Mouse (Mus musculus): ENCODE data around the gene Wfdc5. TPM values are rescaled to one million over a fixed set of nuclear protein-coding genes. Genes with fewer than 3 reads are reported as not detected.

Gene Wfdc5
- polyA plus RNA-seq (2012; rRNA removed): 0.11 and 0.65 TPM in 2 replicates

DNA sequence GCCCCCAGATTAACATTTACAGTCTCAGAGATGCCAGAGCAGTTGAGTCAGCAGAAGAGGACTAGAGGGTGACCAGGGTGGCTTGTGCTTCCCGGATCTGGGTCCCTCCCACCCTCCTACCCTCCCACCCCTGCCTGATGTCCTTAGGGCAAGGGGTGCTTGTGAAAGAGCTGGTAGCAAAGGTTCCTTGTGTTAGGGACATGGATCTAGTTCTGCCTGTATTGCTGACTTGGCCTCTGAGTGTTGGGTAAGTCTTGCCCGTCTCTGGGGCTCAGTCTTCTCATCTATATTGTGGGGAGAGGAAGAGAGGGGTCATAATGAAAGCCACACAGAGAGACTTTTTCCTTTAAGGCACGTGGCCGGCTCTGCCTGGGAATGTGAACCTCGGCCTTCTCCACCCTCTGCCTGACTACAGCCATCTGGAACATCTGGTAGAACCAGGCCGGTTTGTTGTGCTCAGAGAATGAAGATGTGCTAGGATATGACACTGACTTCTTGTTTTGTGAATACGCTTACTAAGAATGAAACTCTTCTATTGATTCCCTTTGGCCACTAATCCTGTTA lies at the start of gene Wfdc5:
Wfdc5 (minus strand) TSS at position 51 of the 564 bp plus-strand sequence.
- H3K4me1 ChIP-seq (replicated peaks; ENCODE audit: control insufficient read depth, insufficient read depth, low read length): peaks cover 4% of the 10 kb centered on the region; the same call in 1 of the 2 replicates
- H3K27me3 ChIP-seq (ENCODE audit: control insufficient read depth, insufficient read depth, low read length): no peaks in the 10 kb centered on the region
- no peak for DNase-seq
- WGBS: 94% methylated on average over 7 of the region's 7 CpGs
- H3K4me3 ChIP-seq (ENCODE audit: control insufficient read depth, insufficient read depth, low read length): no peak within 1 kb of the TSS
- TF ChIP-seq CTCF (IDR thresholded peaks at IDR 0.05; ENCODE audit: borderline replicate concordance, control insufficient read depth, extremely low read depth, insufficient read depth, low read length, poor library complexity) (no peak), POLR2A (IDR thresholded peaks at IDR 0.05; ENCODE audit: control insufficient read depth, extremely low read depth, insufficient read depth, low read length, poor library complexity) (no peak)
- H3K27ac ChIP-seq (ENCODE audit: control insufficient read depth, insufficient read depth, low read length): no peak within 1 kb of the TSS
- H3K36me3 ChIP-seq (ENCODE audit: control insufficient read depth, insufficient read depth, low read length): no peaks in the 10 kb centered on the region

- WGBS: 88% methylated on average over 8 of the region's 8 CpGs
- H3K4me3 ChIP-seq (ENCODE audit: control insufficient read depth, insufficient read depth, low read length): no peak overlapping the region
- DNase-seq: no peak
- no peak overlapping the region for H3K27ac ChIP-seq (ENCODE audit: control insufficient read depth, insufficient read depth, low read length)
- H3K4me1 ChIP-seq (replicated peaks; ENCODE audit: control insufficient read depth, insufficient read depth, low read length): no peaks in the 10 kb centered on the region
- H3K27me3 ChIP-seq (ENCODE audit: control insufficient read depth, insufficient read depth, low read length): no peaks in the 10 kb centered on the region
- no peak for TF ChIP-seq CTCF (IDR thresholded peaks at IDR 0.05; ENCODE audit: borderline replicate concordance, control insufficient read depth, extremely low read depth, insufficient read depth, low read length, poor library complexity)
- no peak for TF ChIP-seq POLR2A (IDR thresholded peaks at IDR 0.05; ENCODE audit: control insufficient read depth, extremely low read depth, insufficient read depth, low read length, poor library complexity)
- H3K36me3 ChIP-seq (ENCODE audit: control insufficient read depth, insufficient read depth, low read length): no peaks in the 10 kb centered on the region
Measured at GRCm38 (mm10) chr2:164228361-164229070, 46.0 kb upstream of the Wfdc5 start.

GRCm38 (mm10) chr2:164221522-164221921 lies 39.0 kb upstream of the Wfdc5 start, which contains the start of gene Wfdc15b:
TSS of gene Wfdc15b (minus strand) at chr2:164221660.
- Histone ChIP-seq H3K4me1 (replicated peaks; ENCODE audit: control insufficient read depth, insufficient read depth, low read length) (no peaks in the 10 kb centered on the region), H3K4me3 (ENCODE audit: control insufficient read depth, insufficient read depth, low read length) (no peak within 1 kb of the TSS)

GRCm38 (mm10) chr2:164219295-164219694 lies 36.8 kb upstream of the Wfdc5 start:
- no peaks in the 10 kb centered on the region for H3K27me3 ChIP-seq (ENCODE audit: control insufficient read depth, insufficient read depth, low read length)
- TF ChIP-seq CTCF (IDR thresholded peaks at IDR 0.05; ENCODE audit: borderline replicate concordance, control insufficient read depth, extremely low read depth, insufficient read depth, low read length, poor library complexity): no peak
- no peak for TF ChIP-seq POLR2A (IDR thresholded peaks at IDR 0.05; ENCODE audit: control insufficient read depth, extremely low read depth, insufficient read depth, low read length, poor library complexity)
- no peak overlapping the region for H3K27ac ChIP-seq (ENCODE audit: control insufficient read depth, insufficient read depth, low read length)
- H3K36me3 ChIP-seq (ENCODE audit: control insufficient read depth, insufficient read depth, low read length): no peaks in the 10 kb centered on the region
- DNase-seq: no peak
- 42% methylated on average over 9 of the region's 9 CpGs for WGBS
- H3K4me1 ChIP-seq (replicated peaks; ENCODE audit: control insufficient read depth, insufficient read depth, low read length): no peaks in the 10 kb centered on the region
- no peak overlapping the region for H3K4me3 ChIP-seq (ENCODE audit: control insufficient read depth, insufficient read depth, low read length)

More at GRCm38 (mm10) chr2:164221522-164221921, 39.0 kb upstream of the Wfdc5 start, which contains the start of gene Wfdc15b:
- 71% methylated on average over 11 of the region's 11 CpGs for WGBS
- no peak for TF ChIP-seq POLR2A (IDR thresholded peaks at IDR 0.05; ENCODE audit: control insufficient read depth, extremely low read depth, insufficient read depth, low read length, poor library complexity)
- TF ChIP-seq CTCF (IDR thresholded peaks at IDR 0.05; ENCODE audit: borderline replicate concordance, control insufficient read depth, extremely low read depth, insufficient read depth, low read length, poor library complexity): no peak
- Histone ChIP-seq H3K27me3 (ENCODE audit: control insufficient read depth, insufficient read depth, low read length) (no peaks in the 10 kb centered on the region), H3K36me3 (ENCODE audit: control insufficient read depth, insufficient read depth, low read length) (no peaks in the 10 kb centered on the region), H3K27ac (ENCODE audit: control insufficient read depth, insufficient read depth, low read length) (no peak within 1 kb of the TSS)
- DNase-seq: no peak

- no peak for TF ChIP-seq CTCF (IDR thresholded peaks at IDR 0.05; ENCODE audit: borderline replicate concordance, control insufficient read depth, extremely low read depth, insufficient read depth, low read length, poor library complexity)
- no peak for TF ChIP-seq POLR2A (IDR thresholded peaks at IDR 0.05; ENCODE audit: control insufficient read depth, extremely low read depth, insufficient read depth, low read length, poor library complexity)
- no peak for DNase-seq
- Histone ChIP-seq H3K36me3 (ENCODE audit: control insufficient read depth, insufficient read depth, low read length) (no peaks in the 10 kb centered on the region), H3K27me3 (ENCODE audit: control insufficient read depth, insufficient read depth, low read length) (no peaks in the 10 kb centered on the region), H3K4me3 (ENCODE audit: control insufficient read depth, insufficient read depth, low read length) (no peak overlapping the region), H3K27ac (ENCODE audit: control insufficient read depth, insufficient read depth, low read length) (no peak overlapping the region), H3K4me1 (replicated peaks; ENCODE audit: control insufficient read depth, insufficient read depth, low read length) (no peaks in the 10 kb centered on the region)
- WGBS: 93% methylated on average over 5 of the region's 5 CpGs
Measured at GRCm38 (mm10) chr2:164212711-164213110, 30.2 kb upstream of the Wfdc5 start.

- no peak for DNase-seq
- Histone ChIP-seq H3K4me3 (ENCODE audit: control insufficient read depth, insufficient read depth, low read length) (no peak overlapping the region), H3K36me3 (ENCODE audit: control insufficient read depth, insufficient read depth, low read length) (no peaks in the 10 kb centered on the region), H3K4me1 (replicated peaks; ENCODE audit: control insufficient read depth, insufficient read depth, low read length) (no peaks in the 10 kb centered on the region), H3K27me3 (ENCODE audit: control insufficient read depth, insufficient read depth, low read length) (no peaks in the 10 kb centered on the region), H3K27ac (ENCODE audit: control insufficient read depth, insufficient read depth, low read length) (no peak overlapping the region)
- no peak for TF ChIP-seq POLR2A (IDR thresholded peaks at IDR 0.05; ENCODE audit: control insufficient read depth, extremely low read depth, insufficient read depth, low read length, poor library complexity)
- no peak for TF ChIP-seq CTCF (IDR thresholded peaks at IDR 0.05; ENCODE audit: borderline replicate concordance, control insufficient read depth, extremely low read depth, insufficient read depth, low read length, poor library complexity)
- 90% methylated on average over 4 of the region's 4 CpGs for WGBS
Measured at GRCm38 (mm10) chr2:164210892-164211291, 28.4 kb upstream of the Wfdc5 start.

Data from thymus, adult 2 months (tissue).